Mouse (Mus musculus) frontal cortex, postnatal 10 days (tissue): ENCODE measurements around the gene Fitm2.
A peak's percentile ranks its signal among the peaks of the same experiment; 100 is the strongest.
"Not testable (repeated sequence)": the region's sequence is repeated elsewhere in the genome, so short reads cannot be mapped to it uniquely, and the experiment has no call there.

Experiments used
- DNase-seq, 2 experiments: peaks; one replicate each; pipeline ENCODE4 v3.0.0; 2022; ENCODE audit warnings: low spot score in 2 of 2, mixed read lengths in 1 of 2

Gene Fitm2

GRCm38 (mm10) chr2:163463251-163463769 is 9.1 kb downstream of the Fitm2 start:
- no peak for DNase-seq

- DNase-seq, result no peak
These were observed 9.6 kb downstream of the Fitm2 start for GRCm38 (mm10) chr2:163462801-163463200.

GRCm38 (mm10) chr2:163462386-163462785 is 10.0 kb downstream of the Fitm2 start:
- DNase-seq, result no peak

- DNase-seq, result not testable (repeated sequence)
These were observed 11.1 kb downstream of the Fitm2 start for GRCm38 (mm10) chr2:163461307-163461706.

GRCm38 (mm10) chr2:163460622-163461021 is 11.8 kb downstream of the Fitm2 start:
- no peak for DNase-seq

- no peak for DNase-seq
These were observed 13.0 kb downstream of the Fitm2 start for GRCm38 (mm10) chr2:163459380-163459779.

GRCm38 (mm10) chr2:163458539-163459265 is 13.7 kb downstream of the Fitm2 start:
- DNase-seq, result peak in 1 of 2 experiments; percentile 7

- no peak for DNase-seq
These were observed 19.1 kb downstream of the Fitm2 start for GRCm38 (mm10) chr2:163453378-163453777.

- DNase-seq, result no peak
These were observed 19.7 kb downstream of the Fitm2 start for GRCm38 (mm10) chr2:163452738-163453137.

GRCm38 (mm10) chr2:163450668-163451295 is 21.6 kb downstream of the Fitm2 start:
- no peak for DNase-seq

GRCm38 (mm10) chr2:163449276-163449675 is 23.2 kb downstream of the Fitm2 start:
- no peak for DNase-seq

- DNase-seq, result no peak
These were observed 25.1 kb downstream of the Fitm2 start for GRCm38 (mm10) chr2:163447375-163447774.

- DNase-seq, result no peak
These were observed 28.4 kb downstream of the Fitm2 start for GRCm38 (mm10) chr2:163444017-163444416.

- DNase-seq, result no peak
These were observed 28.9 kb downstream of the Fitm2 start for GRCm38 (mm10) chr2:163443543-163443942.

GRCm38 (mm10) chr2:163439488-163439887 is 32.9 kb downstream of the Fitm2 start:
- DNase-seq, result no peak

GRCm38 (mm10) chr2:163438619-163439451 is 33.6 kb downstream of the Fitm2 start:
- DNase-seq, result no peak

- DNase-seq, result peak; percentile 77 to 81
These were observed 34.2 kb downstream of the Fitm2 start, which contains the start of gene Gdap1l1 for GRCm38 (mm10) chr2:163438246-163438618. Gene Gdap1l1 (plus strand): TSS chr2:163438476.

- no peak for DNase-seq
These were observed 34.6 kb downstream of the Fitm2 start for GRCm38 (mm10) chr2:163437800-163438199.

- DNase-seq, result no peak
These were observed 38.5 kb downstream of the Fitm2 start for GRCm38 (mm10) chr2:163433971-163434370.

- DNase-seq, result no peak
These were observed 41.1 kb downstream of the Fitm2 start for GRCm38 (mm10) chr2:163431289-163431688.

- no peak for DNase-seq
These were observed 44.0 kb downstream of the Fitm2 start for GRCm38 (mm10) chr2:163428346-163429011.

GRCm38 (mm10) chr2:163424597-163424996 is 47.8 kb downstream of the Fitm2 start, which contains the start of gene Oser1:
Gene Oser1 (minus strand): TSS chr2:163424697.
- DNase-seq, result no peak
